Mouse (Mus musculus): ENCODE results near the gene Dnm2.
"Not testable (repeated sequence)": the region's sequence is repeated elsewhere in the genome, so short reads cannot be mapped to it uniquely, and the experiment has no call there.

The Dnm2 gene

DNA sequence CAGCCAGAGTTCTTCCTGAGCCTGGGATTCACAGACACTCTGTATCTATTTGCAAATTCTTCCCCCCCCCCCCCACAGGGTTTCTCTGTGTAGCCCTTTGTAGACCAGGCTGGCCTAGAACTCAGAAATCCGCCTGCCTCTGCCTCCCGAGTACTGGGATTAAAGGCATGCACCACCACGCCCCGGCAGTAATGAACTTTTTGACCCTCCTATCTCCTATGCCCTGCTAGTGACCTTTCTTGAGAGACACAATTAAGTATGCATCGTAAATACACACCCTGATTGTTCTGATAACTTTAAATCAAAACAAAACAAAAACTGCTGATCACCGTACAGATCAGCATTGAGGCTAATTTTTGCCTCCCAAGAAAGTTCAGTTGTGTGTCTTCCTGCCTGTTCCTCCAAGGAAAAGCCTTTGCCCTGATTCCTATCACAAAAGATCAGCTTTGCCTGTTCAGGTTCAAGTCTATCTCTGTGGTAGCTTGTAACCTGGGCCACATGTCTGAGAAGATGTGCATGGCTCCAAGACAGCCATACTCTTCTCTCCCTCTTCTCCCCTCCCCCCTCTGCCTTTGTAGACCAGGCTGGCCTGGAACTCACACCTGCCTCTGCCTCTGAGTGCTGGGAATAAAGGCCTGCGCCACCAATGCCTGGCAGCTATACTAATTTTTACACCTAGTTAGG is 31.7 kb downstream of the Dnm2 start:
- no peak for DNase-seq (ENCODE audit: low spot score in 2 of 2)

GRCm38 (mm10) chr9:21456930-21457634 is 32.4 kb downstream of the Dnm2 start:
- DNase-seq (ENCODE audit: low spot score in 2 of 2): no peak

GRCm38 (mm10) chr9:21458821-21459220 is 34.1 kb downstream of the Dnm2 start:
- no peak for DNase-seq (ENCODE audit: low spot score in 2 of 2)

DNA sequence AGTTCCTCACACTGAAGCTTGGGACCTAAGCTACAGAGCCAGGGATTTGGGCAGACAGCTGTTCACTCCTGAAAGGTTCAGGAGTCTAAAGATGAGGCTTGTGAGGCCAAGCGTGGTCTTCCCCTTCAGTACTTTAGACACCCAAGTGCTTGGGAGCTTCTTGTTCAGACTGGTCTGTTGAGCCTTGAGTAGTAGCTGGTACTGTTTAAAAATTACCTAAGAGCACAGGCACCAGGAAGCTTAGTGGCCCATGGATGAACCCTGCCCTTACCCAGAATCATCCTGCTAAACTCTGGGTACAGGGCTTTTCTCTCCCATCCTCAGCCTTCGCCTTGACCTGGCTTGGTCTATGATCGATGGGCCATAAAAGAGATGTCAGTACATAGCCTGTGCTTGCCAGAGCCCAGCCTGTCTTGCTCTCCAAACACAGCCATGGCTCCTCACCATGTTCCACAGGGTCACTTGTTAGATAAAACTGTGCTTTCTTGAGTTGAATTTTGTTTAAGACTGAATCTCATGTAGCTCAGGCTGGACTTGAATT is 35.8 kb downstream of the Dnm2 start:
- no peak for DNase-seq (ENCODE audit: low spot score in 2 of 2)

- no peak for DNase-seq (ENCODE audit: low spot score in 2 of 2)
Observed at GRCm38 (mm10) chr9:21463138-21463590, 38.5 kb downstream of the Dnm2 start.

DNA sequence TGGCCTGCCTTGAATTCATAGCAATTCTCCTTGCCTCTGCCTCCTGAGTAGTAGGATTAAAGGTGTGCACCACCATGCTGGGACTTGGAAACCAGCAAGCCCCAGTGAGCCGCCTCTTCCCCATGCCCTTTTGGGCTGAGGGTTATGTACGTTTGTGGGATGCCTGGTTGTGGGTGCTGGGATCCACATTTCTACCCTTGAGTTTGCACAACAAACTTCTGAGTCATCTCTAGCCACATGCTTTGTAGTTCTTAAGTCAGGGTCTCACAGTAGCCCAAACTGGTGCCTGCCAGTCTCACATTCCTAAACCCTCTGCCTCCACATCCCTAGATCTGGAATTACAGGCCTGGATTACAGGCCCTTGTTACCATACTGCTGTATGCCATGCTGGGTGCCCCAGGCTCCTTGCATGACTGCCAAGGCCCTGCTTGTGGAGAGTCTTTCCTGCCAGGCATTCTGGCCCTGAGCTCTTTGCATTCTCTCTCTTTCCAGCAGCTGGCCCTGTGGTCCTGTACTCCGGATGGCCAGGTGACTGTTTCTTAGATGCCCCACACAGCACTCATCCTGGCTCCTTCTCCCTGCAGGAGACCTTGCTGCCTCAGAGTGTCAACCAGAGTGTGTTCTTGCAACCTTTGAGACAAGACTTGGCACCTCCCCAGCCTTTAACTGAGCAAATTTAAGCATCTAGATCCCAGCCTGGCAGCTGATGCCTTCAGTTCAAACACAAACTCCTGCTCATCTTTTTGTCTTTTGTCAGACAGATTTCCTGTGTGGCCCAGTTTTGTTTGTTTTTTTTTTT is 39.3 kb downstream of the Dnm2 start:
- no peak for DNase-seq (ENCODE audit: low spot score in 2 of 2)

- not testable (repeated sequence) for DNase-seq (ENCODE audit: low spot score in 2 of 2)
Observed at GRCm38 (mm10) chr9:21464565-21464928, 39.8 kb downstream of the Dnm2 start.

DNA sequence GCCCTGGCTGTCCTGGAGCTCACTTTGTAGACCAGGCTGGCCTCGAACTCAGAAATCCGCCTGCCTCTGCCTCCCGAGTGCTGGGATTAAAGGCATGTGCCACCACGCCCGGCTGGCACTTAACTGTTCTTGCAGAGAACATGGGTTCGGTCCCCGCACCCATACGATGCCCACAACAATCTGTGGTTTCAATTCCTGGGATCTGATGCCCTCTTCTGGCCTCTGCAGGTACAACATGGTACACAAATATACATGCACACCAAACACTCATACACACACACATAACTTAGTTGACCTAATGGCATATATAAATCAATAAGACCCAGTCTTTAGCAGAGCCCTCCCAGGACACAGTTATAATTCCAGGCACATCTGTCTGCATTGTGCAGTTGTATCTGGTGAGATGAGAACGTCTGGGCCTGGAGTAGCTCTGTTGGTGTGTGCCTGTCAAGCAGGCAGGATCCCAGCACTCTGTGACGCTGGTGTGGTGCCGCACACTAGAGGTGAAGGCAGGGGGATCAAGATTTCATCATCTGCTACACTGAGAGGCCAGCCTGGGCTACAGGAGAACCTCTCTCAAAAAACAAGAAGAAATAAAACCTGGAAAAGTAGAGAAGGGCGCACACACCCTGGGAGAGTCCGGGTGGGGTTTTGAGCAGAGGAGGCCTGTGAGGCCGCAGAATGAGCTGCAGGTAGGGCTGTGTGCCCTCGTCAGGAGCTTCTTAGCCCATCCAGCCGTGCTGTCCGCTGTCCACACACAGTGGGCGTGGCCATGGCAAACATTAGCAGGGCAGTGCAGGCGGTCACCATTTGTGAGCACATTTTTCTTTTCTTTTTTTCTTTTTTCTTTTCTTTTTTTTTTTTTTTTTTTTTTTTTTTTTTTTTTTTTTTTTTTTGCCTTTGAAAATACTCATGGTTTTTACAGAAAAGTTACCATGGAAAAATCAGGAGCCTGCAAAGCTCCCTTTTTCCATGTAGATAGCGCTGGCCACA is 44.6 kb downstream of the Dnm2 start:
- DNase-seq (ENCODE audit: low spot score in 2 of 2): peak; percentile 37 to 38

DNA sequence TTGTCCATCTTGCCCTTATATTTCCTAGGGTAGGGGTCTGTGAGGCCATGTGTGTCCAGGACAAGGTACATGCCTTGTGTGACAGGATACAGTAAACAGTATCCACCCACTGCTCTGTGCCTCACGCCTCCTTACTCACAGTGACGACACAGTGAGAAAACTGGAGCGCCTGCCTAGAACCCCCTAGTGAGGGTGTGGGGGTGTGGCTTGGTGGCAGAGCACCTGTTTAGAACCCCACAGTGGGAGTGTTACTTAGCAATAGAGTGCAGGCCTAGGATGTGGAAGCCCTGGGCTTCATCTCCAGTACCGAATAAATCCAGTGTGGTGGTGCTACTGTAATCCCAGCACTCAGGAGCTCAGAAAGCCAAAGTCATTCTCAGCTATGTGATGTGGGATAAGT is 48.2 kb downstream of the Dnm2 start:
- no peak for DNase-seq (ENCODE audit: low spot score in 2 of 2)

- no peak for DNase-seq (ENCODE audit: low spot score in 2 of 2)
Observed at GRCm38 (mm10) chr9:21477707-21478106, 53.0 kb downstream of the Dnm2 start.

GRCm38 (mm10) chr9:21484065-21484464 is 59.4 kb downstream of the Dnm2 start:
- DNase-seq (ENCODE audit: low spot score in 2 of 2): no peak

- DNase-seq (ENCODE audit: low spot score in 2 of 2): not testable (repeated sequence)
Observed at GRCm38 (mm10) chr9:21488246-21488645, 63.5 kb downstream of the Dnm2 start.

- DNase-seq (ENCODE audit: low spot score in 2 of 2): no peak
Observed at GRCm38 (mm10) chr9:21490696-21491095, 66.0 kb downstream of the Dnm2 start.

- DNase-seq (ENCODE audit: low spot score in 2 of 2): no peak
Observed at GRCm38 (mm10) chr9:21493907-21494306, 69.2 kb downstream of the Dnm2 start.

- no peak for DNase-seq (ENCODE audit: low spot score in 2 of 2)
Observed at GRCm38 (mm10) chr9:21494726-21495125, 70.0 kb downstream of the Dnm2 start.

DNA sequence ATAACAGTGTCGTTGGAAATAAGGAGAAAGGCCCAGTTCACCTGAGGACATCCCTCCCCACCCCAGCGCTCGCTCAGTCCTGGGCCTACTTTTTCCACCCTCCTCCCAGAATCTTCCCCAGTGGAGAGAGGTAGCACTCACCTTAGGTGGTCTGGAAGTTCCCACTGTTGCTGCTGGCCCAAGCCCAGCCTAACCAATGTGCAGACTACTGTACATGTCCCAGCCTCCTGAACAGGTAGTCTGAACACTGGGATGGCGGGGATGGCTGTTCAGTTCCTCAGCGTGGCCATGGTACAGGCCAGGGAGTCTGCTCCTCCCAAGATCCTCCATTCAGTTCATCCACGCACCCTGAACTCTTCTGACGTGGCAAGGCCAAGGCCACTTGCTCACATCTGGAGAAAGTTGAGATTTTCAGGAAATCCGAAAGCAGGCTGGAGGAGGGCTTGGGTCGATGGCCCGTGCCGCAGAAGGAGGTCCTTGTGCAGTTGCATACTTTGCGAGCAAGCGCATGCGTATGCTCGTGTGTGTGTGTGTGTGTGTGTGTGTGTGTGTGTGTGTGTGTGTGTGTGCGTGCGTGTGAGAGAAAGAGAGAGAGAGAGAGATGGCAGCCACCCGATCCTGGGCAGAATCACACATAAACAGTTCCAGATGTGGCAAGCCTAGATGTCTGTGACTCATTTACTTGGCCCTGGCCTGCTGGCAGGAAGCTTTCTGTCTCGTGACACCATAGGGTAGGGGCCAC is 71.8 kb downstream of the Dnm2 start:
- DNase-seq (ENCODE audit: low spot score in 2 of 2): peak; percentile 35 to 71

- no peak for DNase-seq (ENCODE audit: low spot score in 2 of 2)
Observed at GRCm38 (mm10) chr9:21497050-21497542, 72.4 kb downstream of the Dnm2 start.

- no peak for DNase-seq (ENCODE audit: low spot score in 2 of 2)
Observed at GRCm38 (mm10) chr9:21497664-21498063, 73.0 kb downstream of the Dnm2 start.

DNA sequence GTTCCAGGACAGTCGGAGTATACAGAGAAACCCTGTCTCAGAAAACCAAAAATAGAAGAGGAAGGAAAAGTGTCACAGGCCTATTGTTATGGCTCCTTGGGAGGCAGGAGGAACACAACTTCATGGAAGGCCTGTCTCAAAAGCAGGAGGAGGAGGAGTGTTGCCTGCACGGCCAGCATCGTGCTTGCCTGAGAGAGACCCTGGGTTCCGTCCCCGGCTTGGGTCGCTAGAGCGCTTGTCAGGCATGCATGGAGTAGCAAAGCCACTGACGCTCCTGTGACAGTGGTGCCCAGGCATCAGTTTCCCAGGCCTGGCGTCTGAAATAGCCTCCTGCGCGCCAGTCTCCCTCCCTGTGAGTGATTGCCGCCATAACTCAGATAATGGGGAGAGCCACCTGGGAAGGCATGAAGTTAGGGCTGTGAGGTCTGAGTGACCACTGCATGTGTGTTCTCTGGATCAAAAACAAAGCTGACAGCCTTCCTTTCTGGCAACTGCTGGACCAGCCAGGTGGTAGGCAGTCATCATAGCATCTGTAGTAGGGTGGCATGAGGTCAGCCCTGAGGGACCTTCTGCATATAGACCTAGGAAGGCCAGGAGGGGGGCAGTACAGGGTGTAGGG is 73.7 kb downstream of the Dnm2 start:
- no peak for DNase-seq (ENCODE audit: low spot score in 2 of 2)

- no peak for DNase-seq (ENCODE audit: low spot score in 2 of 2)
Observed at GRCm38 (mm10) chr9:21503352-21503751, 78.6 kb downstream of the Dnm2 start.
